In the genomic region with DNA sequence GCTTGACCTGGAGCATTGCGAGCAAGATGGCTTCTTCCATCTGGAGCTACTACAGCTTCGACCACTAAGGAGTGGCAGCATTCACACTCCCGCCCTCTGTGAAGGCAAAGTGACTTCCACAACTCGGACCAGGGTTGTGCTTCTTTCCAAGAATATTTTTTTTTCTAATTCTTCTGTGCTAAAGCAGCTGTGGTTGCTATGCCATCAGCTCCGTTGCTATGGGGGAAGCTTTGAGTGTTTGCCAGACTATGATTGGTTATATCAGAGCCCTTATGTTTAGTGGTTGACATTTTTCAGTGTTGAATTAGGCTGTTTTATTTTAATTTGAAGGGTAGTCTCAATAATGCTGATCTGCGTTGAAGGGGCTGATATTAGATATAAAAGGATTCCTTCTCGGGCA, we compare ENCODE assay signal across 20 mouse cellular contexts.
DNase-seq lines count a peak whose midpoint lies in the region; ATAC-seq and TF ChIP-seq lines count a peak whose summit lies in the region.
"Had no signal": no experiment of that assay in that cellular context is flagged by ENCODE, and none has a peak within 500 bp of the region (broad histone marks: within the 10 kb centered on the region; RNA-seq: fewer than 3 reads in every experiment).

No protein-coding gene starts in this region.

- no peak overlapping the region for H3K4me2 ChIP-seq in forebrain, embryonic 14.5 days (ENCODE audit: low read length)
- no peak overlapping the region for H3K4me2 ChIP-seq in midbrain, embryonic 16.5 days (ENCODE audit: low read length)
- no peak overlapping the region for H3K4me2 ChIP-seq in midbrain, postnatal 0 days (ENCODE audit: low read depth, low read length, poor library complexity, severe bottlenecking)
- H3K4me2 ChIP-seq: heart, embryonic 15.5 days; intestine, embryonic 15.5 days; kidney, embryonic 15.5 days; liver, embryonic 12.5 days; lung, embryonic 15.5 days; midbrain, embryonic 11.5 days had no signal

- no peaks in the 10 kb centered on the region for H3K36me3 ChIP-seq in forebrain, embryonic 14.5 days (ENCODE audit: control insufficient read depth, insufficient read depth, low read length)
- no peaks in the 10 kb centered on the region for H3K36me3 ChIP-seq in forebrain, embryonic 10.5 days (replicated peaks)
- H3K36me3 ChIP-seq in midbrain, embryonic 16.5 days (ENCODE audit: control insufficient read depth, insufficient read depth, low read length), result no peaks in the 10 kb centered on the region
- no peaks in the 10 kb centered on the region for H3K36me3 ChIP-seq in midbrain, postnatal 0 days (ENCODE audit: insufficient read depth, low read length)
- H3K36me3 ChIP-seq: heart, embryonic 15.5 days; hindbrain, embryonic 10.5 days; intestine, embryonic 15.5 days; kidney, embryonic 15.5 days; liver, embryonic 12.5 days; lung, embryonic 15.5 days had no signal

- H3K4me1 ChIP-seq in forebrain, embryonic 14.5 days (ENCODE audit: control insufficient read depth, insufficient read depth, low read length), result no peaks in the 10 kb centered on the region
- no peaks in the 10 kb centered on the region for H3K4me1 ChIP-seq in forebrain, embryonic 10.5 days
- H3K4me1 ChIP-seq in midbrain, embryonic 16.5 days (ENCODE audit: control insufficient read depth, insufficient read depth, low read length), result no peaks in the 10 kb centered on the region; the same call in 1 of the 2 replicates
- no peaks in the 10 kb centered on the region for H3K4me1 ChIP-seq in midbrain, postnatal 0 days (ENCODE audit: insufficient read depth, low read length)
- H3K4me1 ChIP-seq: heart, embryonic 15.5 days; hindbrain, embryonic 10.5 days; intestine, embryonic 15.5 days; kidney, embryonic 15.5 days; liver, embryonic 12.5 days; lung, embryonic 15.5 days had no signal

- no peaks in the 10 kb centered on the region for H3K27me3 ChIP-seq in forebrain, embryonic 14.5 days (replicated peaks; ENCODE audit: control insufficient read depth, insufficient read depth, low read length)
- no peaks in the 10 kb centered on the region for H3K27me3 ChIP-seq in forebrain, embryonic 10.5 days (ENCODE audit: poor library complexity, severe bottlenecking)
- H3K27me3 ChIP-seq in midbrain, embryonic 16.5 days (ENCODE audit: control insufficient read depth, insufficient read depth, low read depth, low read length), result no peaks in the 10 kb centered on the region
- H3K27me3 ChIP-seq in midbrain, postnatal 0 days (ENCODE audit: insufficient read depth, low read length), result no peaks in the 10 kb centered on the region
- H3K27me3 ChIP-seq: heart, embryonic 15.5 days; intestine, embryonic 15.5 days; kidney, embryonic 15.5 days; liver, embryonic 12.5 days; lung, embryonic 15.5 days had no signal

- H3K9ac ChIP-seq in forebrain, embryonic 14.5 days (ENCODE audit: low read length), result no peak overlapping the region
- no peak overlapping the region for H3K9ac ChIP-seq in midbrain, embryonic 16.5 days (ENCODE audit: low read depth, low read length)
- no peak overlapping the region for H3K9ac ChIP-seq in midbrain, postnatal 0 days (replicated peaks; ENCODE audit: low read length, poor library complexity, severe bottlenecking)
- H3K9ac ChIP-seq: heart, embryonic 15.5 days; intestine, embryonic 15.5 days; kidney, embryonic 15.5 days; liver, embryonic 12.5 days; lung, embryonic 15.5 days had no signal

- H3K9me3 ChIP-seq in forebrain, embryonic 14.5 days (replicated peaks; ENCODE audit: control insufficient read depth, low read length), result no peaks in the 10 kb centered on the region
- H3K9me3 ChIP-seq in forebrain, embryonic 10.5 days, result no peaks in the 10 kb centered on the region
- H3K9me3 ChIP-seq in midbrain, embryonic 16.5 days (replicated peaks; ENCODE audit: control insufficient read depth, low read length, poor library complexity, severe bottlenecking), result no peaks in the 10 kb centered on the region
- no peaks in the 10 kb centered on the region for H3K9me3 ChIP-seq in midbrain, postnatal 0 days (ENCODE audit: low read length)
- H3K9me3 ChIP-seq: heart, embryonic 15.5 days; hindbrain, embryonic 10.5 days; intestine, embryonic 15.5 days; kidney, embryonic 15.5 days; liver, embryonic 12.5 days; lung, embryonic 15.5 days had no signal

- intact Hi-C loops in heart, postnatal 25 days (cut with DNase I), result no loop called here

- no peak overlapping the region for H3K27ac ChIP-seq in forebrain, embryonic 14.5 days (ENCODE audit: low read depth, low read length)
- H3K27ac ChIP-seq in forebrain, embryonic 10.5 days, result no peak overlapping the region
- no peak overlapping the region for H3K27ac ChIP-seq in midbrain, embryonic 16.5 days (ENCODE audit: low read length)
- no peak overlapping the region for H3K27ac ChIP-seq in midbrain, postnatal 0 days (ENCODE audit: low read depth, low read length)
- H3K27ac ChIP-seq: heart, adult 2 months; heart, embryonic 15.5 days; hindbrain, embryonic 10.5 days; intestine, embryonic 15.5 days; kidney, embryonic 15.5 days; liver, embryonic 12.5 days; lung, embryonic 15.5 days; macrophage had no signal

- no peak overlapping the region for H3K4me3 ChIP-seq in forebrain, embryonic 14.5 days (ENCODE audit: low read depth, low read length)
- no peak overlapping the region for H3K4me3 ChIP-seq in forebrain, embryonic 10.5 days
- H3K4me3 ChIP-seq in midbrain, embryonic 16.5 days (ENCODE audit: low read depth, low read length), result no peak overlapping the region
- no peak overlapping the region for H3K4me3 ChIP-seq in midbrain, postnatal 0 days (ENCODE audit: low read depth, low read length)
- H3K4me3 ChIP-seq: heart, adult 2 months; heart, embryonic 15.5 days; hindbrain, embryonic 10.5 days; intestine, embryonic 15.5 days; kidney, embryonic 15.5 days; liver, embryonic 12.5 days; lung, embryonic 15.5 days had no signal

- ATAC-seq in forebrain, embryonic 14.5 days, result peak; percentile 77; the same call in 1 of the 2 replicates
- ATAC-seq in midbrain, embryonic 16.5 days, result peak; percentile 67
- ATAC-seq in midbrain, postnatal 0 days (ENCODE audit: low FRiP score), result no peak
- ATAC-seq: intestine, embryonic 15.5 days; liver, embryonic 12.5 days had no signal

- no peak for TF ChIP-seq CTCF in midbrain, postnatal 0 days (IDR thresholded peaks at IDR 0.05)

- peak; percentile 72 for DNase-seq in forebrain, embryonic 14.5 days (ENCODE audit: low spot score)
- no peak for DNase-seq in forebrain, embryonic 10.5 days (ENCODE audit: extremely low spot score, low spot score)
- no peak for DNase-seq in midbrain, postnatal 0 days (ENCODE audit: low spot score)
- peak; percentile 68 to 93 for DNase-seq in layer of hippocampus, adult 18-20 months (ENCODE audit: low spot score in 2 of 2)
- DNase-seq in telencephalon, adult 2 months (ENCODE audit: low read depth, low spot score), result peak; percentile 63
- no peak for DNase-seq in heart, postnatal 25 days (ENCODE audit: low spot score)
- DNase-seq: adrenal gland, postnatal 14 days; cerebellum, adult 8-10 months; gastrocnemius, postnatal 10 days; heart, adult 2 months; thymus, postnatal 25 days had no signal

- WGBS in forebrain, embryonic 14.5 days, result 77% methylated on average over 7 of the region's 7 CpGs
- 90% methylated on average over 7 of the region's 7 CpGs for WGBS in forebrain, embryonic 10.5 days
- WGBS in midbrain, embryonic 16.5 days, result 75% methylated on average over 7 of the region's 7 CpGs
- WGBS in midbrain, postnatal 0 days, result 79% methylated on average over 7 of the region's 7 CpGs

Comparison
In these comparisons a context has a peak if more than half of its experiments do, and no peak if none do; other contexts are left out.
1. DNase-seq: peak in forebrain, embryonic 14.5 days (single experiment), layer of hippocampus, adult 18-20 months (2 of 2) and telencephalon, adult 2 months (single experiment); none in forebrain, embryonic 10.5 days (single experiment), midbrain, postnatal 0 days (single experiment) and heart, postnatal 25 days (single experiment).